Mouse (Mus musculus) testis, adult 2 months (tissue): ENCODE measurements around the gene Dnase1.

Experiments
- CTCF ChIP-seq: fragments of 200-500 bp; IDR thresholded peaks from 2 replicates; pipeline ENCODE4 v1.5.1; 2012; ENCODE audit warnings: low read depth, mild to moderate bottlenecking, inconsistent platforms, low read length, moderate library complexity; ENCODE audit not compliant: control insufficient read depth, insufficient read depth, insufficient replicate concordance
- POLR2A ChIP-seq: fragments of 200-500 bp; IDR thresholded peaks from 2 replicates; pipeline ENCODE4 v1.6.1; 2012; ENCODE audit warnings: low read depth, mild to moderate bottlenecking, inconsistent platforms, low read length, moderate library complexity; ENCODE audit not compliant: control insufficient read depth

GRCm38 (mm10) chr16:4045524-4045923 is 8.8 kb downstream of the Dnase1 start:
- TF ChIP-seq POLR2A (no peak), CTCF (no peak)
